Mouse (Mus musculus) bone marrow, adult 2 months (tissue): Measurements from ENCODE around the gene Ift52. TPM values are rescaled to one million over a fixed set of nuclear protein-coding genes. Genes with fewer than 3 reads are reported as not detected.

Experiments used
- H3K27ac ChIP-seq: fragments of 200-500 bp; 2 replicates; pipeline ENCODE4 v1.5.1; 2012; ENCODE audit warnings: low read depth, mild to moderate bottlenecking, control low read depth, inconsistent platforms, low read length; ENCODE audit not compliant: control insufficient read depth, poor library complexity, insufficient read depth
- H3K4me1 ChIP-seq: fragments of 200-500 bp; 2 replicates; pipeline ENCODE4 v1.6.1; 2011; ENCODE audit warnings: low read length; ENCODE audit not compliant: control insufficient read depth, insufficient read depth
- H3K4me3 ChIP-seq: fragments of 200-500 bp; replicated peaks from 2 replicates; pipeline ENCODE3; 2011; ENCODE audit warnings: mild to moderate bottlenecking, low read depth, low read length, control low read depth; ENCODE audit not compliant: control insufficient read depth
- CTCF ChIP-seq: fragments of 200-500 bp; IDR thresholded peaks from 2 replicates; pipeline ENCODE4 v1.5.1; 2011; ENCODE audit warnings: low read length, control low read depth; ENCODE audit not compliant: control insufficient read depth, insufficient read depth
- POLR2A ChIP-seq: fragments of 200-500 bp; IDR thresholded peaks from 2 replicates; pipeline ENCODE4 v1.6.1; 2011; ENCODE audit warnings: low read depth, mild to moderate bottlenecking, control low read depth, low read length, borderline replicate concordance; ENCODE audit not compliant: control insufficient read depth
- WGBS: fragments of 180-500 bp; shearing (Covaris S2); methylation state at CpG from one replicate; pipeline ENCODE4 v1.1.7; 2018; 5-methylcytosine and 5-hydroxymethylcytosine counted together
- polyA plus RNA-seq: library from polyadenylated mRNA; stranded (reverse); fragments of >200 nt; gene quantifications from 2 replicates; pipeline ENCODE4 v1.2.4, GENCODE M21; 2011; ENCODE audit warnings: low replicate concordance; ENCODE audit not compliant: missing spikeins, insufficient read depth, insufficient read length

Ift52 gene
- polyA plus RNA-seq, 1 experiment = 16.8 TPM

DNA sequence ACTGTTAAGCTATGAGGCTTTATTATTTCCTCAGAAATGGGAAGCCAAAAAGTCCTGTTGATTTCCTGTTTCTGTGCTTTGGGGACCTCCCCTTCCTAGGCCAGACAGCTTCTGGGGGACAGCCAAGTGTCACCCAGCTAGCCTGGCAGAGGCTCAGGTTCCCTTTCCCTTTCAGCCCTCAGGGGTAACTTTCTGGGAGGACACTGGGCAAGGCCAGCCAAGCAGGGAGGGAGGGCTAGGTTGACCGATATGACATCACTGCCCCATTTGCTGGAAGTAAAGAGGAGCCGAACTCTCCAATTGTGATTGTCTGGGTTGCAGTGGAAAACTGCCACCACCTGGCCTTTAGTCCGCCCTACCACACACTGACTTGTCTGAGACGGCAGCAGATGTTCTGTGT is 41.2 kb upstream of the Ift52 start:
- H3K4me1 ChIP-seq = no peaks in the 10 kb centered on the region; the same call in 1 of the 2 replicates
- H3K27ac ChIP-seq = no peak overlapping the region
- H3K4me3 ChIP-seq = no peak overlapping the region
- WGBS = 25% methylated on average over 4 of the region's 4 CpGs
- TF ChIP-seq CTCF (no peak), POLR2A (no peak)

DNA sequence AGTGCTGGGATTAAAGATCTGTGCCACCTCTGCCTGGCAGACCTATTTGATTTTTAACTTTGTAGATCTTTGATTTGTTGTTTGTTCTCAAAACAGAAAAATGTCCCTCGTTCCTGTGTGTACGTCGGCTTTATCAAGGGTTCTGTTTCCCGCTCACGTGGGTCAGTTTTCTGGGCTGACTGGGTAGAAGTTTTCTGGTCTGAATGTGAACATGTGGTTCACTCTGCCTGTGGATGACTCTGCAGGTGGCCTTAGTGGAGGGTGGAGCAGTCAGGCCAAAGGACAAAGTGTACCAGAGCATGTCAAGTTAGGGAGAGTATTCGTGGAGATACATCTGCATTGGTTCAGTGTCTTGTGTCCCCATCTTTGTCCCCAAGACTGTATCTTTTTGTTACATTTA is 32.8 kb upstream of the Ift52 start:
- H3K27ac ChIP-seq = no peak overlapping the region
- WGBS = 86% methylated on average over 6 of the region's 6 CpGs

DNA sequence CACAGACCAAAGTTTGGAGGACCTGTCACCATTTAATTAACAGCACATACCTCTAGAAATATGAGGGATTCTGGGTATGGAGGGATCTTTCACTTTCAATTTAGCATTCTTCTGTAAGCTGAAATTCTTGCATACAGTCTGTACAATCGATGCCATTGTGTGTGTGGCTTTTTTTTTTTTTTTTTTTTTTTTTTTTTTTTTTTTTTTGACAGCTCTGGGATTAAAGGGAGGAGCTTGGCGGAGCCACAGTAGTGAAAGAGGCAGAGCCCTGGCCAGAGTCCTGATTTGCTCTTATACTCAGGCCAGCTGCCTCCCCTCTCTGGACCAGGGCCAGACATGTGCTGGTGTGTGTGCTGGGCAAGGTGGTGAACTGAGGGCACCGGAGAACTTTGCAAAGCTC is 31.2 kb upstream of the Ift52 start:
- H3K4me1 ChIP-seq = no peaks in the 10 kb centered on the region; the same call in 1 of the 2 replicates
- no peak overlapping the region for H3K27ac ChIP-seq
- no peak overlapping the region for H3K4me3 ChIP-seq
- WGBS = 45% methylated on average over 3 of the region's 3 CpGs
- TF ChIP-seq CTCF (no peak), POLR2A (no peak)

More for the DNA sequence above, 32.8 kb upstream of the Ift52 start:
- Histone ChIP-seq H3K4me1 (no peaks in the 10 kb centered on the region; the same call in 1 of the 2 replicates), H3K4me3 (no peak overlapping the region)
- TF ChIP-seq POLR2A = no peak
- TF ChIP-seq CTCF = no peak

DNA sequence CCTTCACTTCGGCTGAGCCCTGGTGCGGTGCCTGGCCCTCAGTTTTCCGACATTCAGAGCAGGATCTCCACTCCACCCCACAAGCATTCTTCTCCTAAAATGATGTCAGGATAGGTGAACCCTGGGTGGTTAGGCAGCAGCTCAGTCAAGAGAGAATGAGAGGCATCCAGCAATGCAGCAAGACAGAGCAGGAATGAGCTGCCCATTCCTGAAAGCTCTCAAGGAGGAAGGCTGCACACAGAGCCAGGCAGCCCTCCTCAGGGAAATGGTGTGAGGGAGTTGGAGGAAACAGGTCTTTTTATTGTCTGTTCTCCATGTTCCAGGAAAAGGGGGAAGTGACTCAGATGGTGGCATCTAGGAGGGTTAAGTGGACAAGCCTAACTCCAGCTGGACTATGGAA is 30.4 kb upstream of the Ift52 start:
- H3K27ac ChIP-seq = no peak overlapping the region
- TF ChIP-seq POLR2A = no peak
- no peak for TF ChIP-seq CTCF
- WGBS = 86% methylated on average over 3 of the region's 3 CpGs

DNA sequence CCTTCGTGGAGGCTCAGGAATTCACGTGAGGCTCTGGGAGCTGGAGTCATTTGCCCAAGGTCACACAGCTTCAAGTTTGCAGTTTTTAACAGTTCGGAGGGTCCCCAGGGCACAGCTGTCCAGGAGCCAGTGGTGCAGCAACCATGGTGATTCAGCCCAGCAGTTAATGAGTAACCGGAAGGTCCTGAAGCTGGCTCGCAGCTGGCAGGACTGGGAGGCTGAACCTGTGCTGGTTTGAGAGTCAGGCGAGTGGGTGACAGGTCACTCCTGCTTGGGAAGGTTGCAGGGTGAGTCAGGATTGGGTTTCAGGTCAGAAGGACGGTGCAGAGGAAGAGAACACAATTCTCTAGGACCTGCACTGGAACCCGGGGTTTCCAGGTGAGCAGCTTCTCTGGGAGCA is 29.9 kb upstream of the Ift52 start, which contains the start of gene Sgk2:
Gene Sgk2, plus strand, starts transcription at position 113 of the 400 bp plus-strand sequence.
- TF ChIP-seq CTCF (no peak), POLR2A (no peak)
- Histone ChIP-seq H3K27ac (no peak within 1 kb of the TSS), H3K4me3 (no peak within 1 kb of the TSS), H3K4me1 (no peaks in the 10 kb centered on the region; the same call in 1 of the 2 replicates)
- 64% methylated on average over 8 of the region's 8 CpGs for WGBS

More for the DNA sequence above, 30.4 kb upstream of the Ift52 start:
- no peak overlapping the region for H3K4me3 ChIP-seq
- H3K4me1 ChIP-seq = no peaks in the 10 kb centered on the region; the same call in 1 of the 2 replicates

DNA sequence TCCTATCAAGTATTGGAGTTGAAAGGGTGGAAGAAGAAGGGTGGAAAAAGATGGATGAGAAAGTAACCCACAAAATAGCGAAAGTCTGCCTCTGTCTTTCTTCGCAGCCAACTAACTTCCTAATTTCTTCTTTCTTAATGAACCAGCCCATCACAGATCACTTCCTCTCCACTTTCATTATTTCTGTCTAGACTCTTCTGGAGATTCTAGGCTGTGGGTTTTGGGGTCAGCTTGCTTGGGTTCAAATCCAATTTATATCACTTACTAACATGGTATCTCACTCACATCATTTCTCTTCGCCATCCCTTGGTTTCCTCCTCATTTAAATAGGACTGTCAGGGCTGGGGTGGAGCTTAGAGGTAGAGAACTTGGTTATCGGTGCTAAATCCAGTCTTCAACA is 28.9 kb upstream of the Ift52 start:
- H3K4me3 ChIP-seq = no peak overlapping the region
- WGBS = 33% methylated on average over 4 of the region's 4 CpGs

DNA sequence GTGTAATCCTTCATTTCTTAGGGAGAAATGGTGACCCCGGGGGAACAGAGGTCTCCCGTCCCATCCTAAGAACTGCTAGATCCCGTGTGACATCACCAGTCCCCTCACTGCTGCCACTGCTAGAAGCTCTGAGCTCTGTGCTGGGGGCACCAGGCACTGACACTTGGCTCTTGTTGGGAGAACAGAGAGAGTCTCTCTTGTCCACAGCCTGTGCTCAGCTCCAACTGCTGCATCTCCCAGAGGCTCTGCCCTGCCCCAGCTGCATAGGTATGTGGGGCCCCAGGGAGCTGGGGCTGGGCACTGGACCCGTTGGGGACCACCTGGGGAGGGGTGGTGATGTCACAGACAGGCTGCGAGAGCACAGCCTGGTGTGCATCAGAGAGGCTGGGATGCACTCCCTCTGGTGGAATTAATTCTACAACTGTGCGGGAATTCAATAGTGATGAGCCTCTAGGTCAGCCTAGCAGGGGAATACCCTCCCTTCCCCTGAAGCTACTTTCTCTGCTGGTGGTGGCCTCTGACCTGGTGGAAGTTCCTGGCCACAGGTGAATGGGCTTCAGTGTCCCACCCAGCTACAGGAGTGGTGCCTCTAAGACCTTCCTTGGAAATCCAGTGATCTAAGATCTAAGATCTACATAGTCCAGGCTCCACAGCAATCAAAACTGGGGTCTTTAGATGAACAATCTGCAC is 25.6 kb upstream of the Ift52 start:
- no peaks in the 10 kb centered on the region; the same call in 1 of the 2 replicates for H3K4me1 ChIP-seq
- TF ChIP-seq POLR2A (no peak), CTCF (no peak)
- 53% methylated on average over 6 of the region's 6 CpGs for WGBS
- no peak overlapping the region for H3K4me3 ChIP-seq
- no peak overlapping the region for H3K27ac ChIP-seq

More for the DNA sequence above, 28.9 kb upstream of the Ift52 start:
- Histone ChIP-seq H3K27ac (no peak overlapping the region), H3K4me1 (no peaks in the 10 kb centered on the region; the same call in 1 of the 2 replicates)
- TF ChIP-seq CTCF = no peak
- no peak for TF ChIP-seq POLR2A

DNA sequence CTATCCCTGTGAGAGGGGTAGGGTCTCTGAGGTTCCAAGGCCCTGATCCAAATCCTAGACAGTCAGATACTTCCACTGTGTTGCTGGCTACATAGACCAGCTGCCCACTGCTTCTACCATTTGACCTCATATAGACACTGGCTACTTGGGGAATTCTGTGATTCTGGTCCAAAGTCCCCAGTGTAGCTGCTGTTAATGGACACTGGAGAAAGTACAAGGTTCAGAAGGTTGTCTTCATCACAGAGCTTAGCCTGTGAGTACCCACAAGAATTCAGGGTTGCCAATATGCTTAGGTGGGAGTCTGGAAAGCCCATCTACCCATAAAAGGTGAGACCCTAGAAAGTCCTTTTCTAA is 25.1 kb upstream of the Ift52 start:
- no peak overlapping the region for H3K27ac ChIP-seq
- no peak overlapping the region for H3K4me3 ChIP-seq
- TF ChIP-seq CTCF (no peak), POLR2A (no peak)

More for the DNA sequence above, 25.1 kb upstream of the Ift52 start:
- H3K4me1 ChIP-seq = no peaks in the 10 kb centered on the region; the same call in 1 of the 2 replicates
